Mouse (Mus musculus) erythroblast, embryonic 14.5 days (primary cell): ENCODE measurements around the gene Hspa12a.

ENCODE experiments used
- GATA1 ChIP-seq: IDR thresholded peaks from 2 replicates; pipeline ENCODE4 v1.6.1; 2012; ENCODE audit warnings: low read length, inconsistent platforms, mixed read lengths
- TAL1 ChIP-seq: IDR thresholded peaks from 3 replicates; pipeline ENCODE4 v1.6.1; 2012; ENCODE audit warnings: low read length, inconsistent platforms, mixed read lengths

- TF ChIP-seq GATA1 (no peak), TAL1 (no peak)
These were observed 134.6 kb downstream of the Hspa12a start for GRCm38 (mm10) chr19:58808864-58809263.
